Comparison of ENCODE assay signal across 9 mouse cellular contexts in the genomic region with DNA sequence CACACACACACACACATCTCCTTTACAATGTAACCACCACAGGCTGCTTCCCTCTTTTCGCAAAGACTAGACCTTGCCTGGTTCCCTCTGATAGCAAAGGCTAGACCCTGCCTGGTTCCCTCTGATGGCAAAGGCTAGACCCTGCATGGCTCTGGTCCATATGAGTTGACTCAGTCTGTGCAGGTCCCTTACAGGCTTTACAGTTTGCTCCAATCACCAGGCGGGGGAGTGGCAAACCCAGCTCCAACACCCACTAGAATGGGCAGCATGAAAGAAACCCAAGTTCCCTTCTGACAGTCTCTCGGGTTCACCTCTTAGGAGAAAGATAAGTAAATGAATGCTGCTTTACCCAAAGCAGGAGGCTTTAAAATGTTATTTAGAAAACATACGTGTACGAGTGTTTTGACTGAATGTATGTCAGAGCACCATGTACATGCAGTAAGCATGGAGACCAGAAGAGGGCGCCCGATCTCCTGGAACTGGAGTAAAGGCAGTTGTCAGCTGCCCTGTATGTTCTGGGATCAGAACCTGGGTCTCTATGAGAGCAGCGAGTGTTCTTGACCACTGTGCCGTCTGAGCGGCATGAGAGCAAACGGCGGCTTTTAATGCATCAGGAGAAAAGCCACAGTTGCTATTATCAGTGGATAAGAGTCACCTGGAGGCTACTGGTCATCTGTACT. TPM values are rescaled to one million over a fixed set of nuclear protein-coding genes. Genes with fewer than 3 reads are reported as not detected.
DNase-seq lines count a peak whose midpoint lies in the region; ATAC-seq and TF ChIP-seq lines count a peak whose summit lies in the region.
"Had no signal": no experiment of that assay in that cellular context is flagged by ENCODE, and none has a peak within 500 bp of the region (broad histone marks: within the 10 kb centered on the region; RNA-seq: fewer than 3 reads in every experiment).

No protein-coding gene starts in this region.

- 39% methylated on average over 12 of the region's 12 CpGs for whole genome bisulfite sequencing in heart, embryonic 12.5 days

- peak; percentile 56 to 60 for DNase-seq in layer of hippocampus, postnatal 10 days (ENCODE audit: low spot score in 2 of 2)
- no peak for DNase-seq in layer of hippocampus, adult 8-10 months (ENCODE audit: low spot score in 2 of 2)
- peak; percentile 65 to 69 for DNase-seq in cerebellum, postnatal 36 days
- DNase-seq in left cerebral cortex, postnatal 4 days, result peak; percentile 61
- DNase-seq in retina, embryonic 14.5 days (ENCODE audit: low spot score), result peak; percentile 75

- H3K27me3 ChIP-seq in E14TG2a.4 (ENCODE audit: insufficient read depth, low read length), result peaks cover 8% of the 10 kb centered on the region; the same call in 1 of the 2 replicates
- peaks cover 25% of the 10 kb centered on the region for H3K27me3 ChIP-seq in heart, embryonic 12.5 days (replicated peaks)

- peaks cover 7% of the 10 kb centered on the region for H3K4me1 ChIP-seq in E14TG2a.4 (replicated peaks; ENCODE audit: low read depth, low read length)
- no peaks in the 10 kb centered on the region for H3K4me1 ChIP-seq in heart, embryonic 12.5 days (replicated peaks)

- H3K4me3 ChIP-seq in E14TG2a.4 (replicated peaks; ENCODE audit: low read length), result no peak overlapping the region
- H3K4me3 ChIP-seq in heart, embryonic 12.5 days, result no peak overlapping the region

- no peak overlapping the region for H3K27ac ChIP-seq in heart, embryonic 12.5 days (ENCODE audit: poor library complexity, severe bottlenecking)

- no peak overlapping the region for H3K9ac ChIP-seq in heart, embryonic 12.5 days

- intact Hi-C loops in left cerebral cortex, postnatal 4 days (cut with DNase I), result loop anchor here (10.0 kb wide), 1 partner anchor 204 kb away; no protein-coding TSS in a partner anchor

- peak; percentile 82 for TF ChIP-seq CTCF in E14TG2a.4 (conservative IDR thresholded peaks at IDR 0.05; ENCODE audit: low read length)

- H3K4me2 ChIP-seq in heart, embryonic 12.5 days, result no peak overlapping the region

- no peaks in the 10 kb centered on the region for H3K9me3 ChIP-seq in E14TG2a.4 (ENCODE audit: low read length)
- no peaks in the 10 kb centered on the region for H3K9me3 ChIP-seq in heart, embryonic 12.5 days (replicated peaks)

- ATAC-seq in activated CD4-positive, CD25-positive, alpha-beta regulatory T cell, adult 4 months, result peak; percentile 36
- no peak for ATAC-seq in heart, embryonic 12.5 days (ENCODE audit: insufficient number of reproducible peaks, low FRiP score)

- H3K36me3 ChIP-seq in E14TG2a.4 (ENCODE audit: insufficient read depth, low read length), result no peaks in the 10 kb centered on the region
- no peaks in the 10 kb centered on the region for H3K36me3 ChIP-seq in heart, embryonic 12.5 days

RNA-seq across cellular contexts. Expression of gene Nme9, which starts 7.4 kb away (rescaled TPM):
- total RNA-seq in layer of hippocampus, postnatal 10 days (2021), result under 1 TPM; 0.65 to 0.89 TPM
- under 1 TPM; 0.39 to 0.85 (median 0.62) TPM for total RNA-seq in layer of hippocampus, adult 8-10 months (2022)
- polyA plus RNA-seq in activated CD4-positive, CD25-positive, alpha-beta regulatory T cell, adult 4 months (2017; shearing (Covaris generic)), result not detected
- total RNA-seq in left cerebral cortex, postnatal 4 days (2021), result under 1 TPM in 1 of 2 experiments, not detected in 1; 0.48 TPM
- not detected in 2 replicates for polyA plus RNA-seq in heart, embryonic 12.5 days (2016; fragmentation: Nextera tagmentation; extraction: Ambion mirVana)
- total RNA-seq: gastrocnemius, postnatal 4 days had no signal

RNA-seq across cellular contexts. Expression of gene Mras, which starts 21.5 kb away (rescaled TPM):
- total RNA-seq in layer of hippocampus, postnatal 10 days (2021), result 10 to 100 TPM; 77.8 to 96.3 TPM
- total RNA-seq in layer of hippocampus, adult 8-10 months (2022), result 100 to 1,000 TPM; 133 to 164 (median 142) TPM
- not detected for polyA plus RNA-seq in activated CD4-positive, CD25-positive, alpha-beta regulatory T cell, adult 4 months (2017; shearing (Covaris generic))
- total RNA-seq in left cerebral cortex, postnatal 4 days (2021), result 10 to 100 TPM; 66.3 to 72.2 TPM
- polyA plus RNA-seq in heart, embryonic 12.5 days (2016; fragmentation: Nextera tagmentation; extraction: Ambion mirVana), result 8.1 and 8.6 TPM in 2 replicates

Comparison
In these comparisons a context has a peak if more than half of its experiments do, and no peak if none do; other contexts are left out.
1. DNase-seq: peak in layer of hippocampus, postnatal 10 days (2 of 2), cerebellum, postnatal 36 days (2 of 2), left cerebral cortex, postnatal 4 days (single experiment) and retina, embryonic 14.5 days (single experiment); none in layer of hippocampus, adult 8-10 months (0 of 2).